Mouse (Mus musculus): ENCODE results near the gene Tmem176b.
"Not testable (repeated sequence)": the region's sequence is repeated elsewhere in the genome, so short reads cannot be mapped to it uniquely, and the experiment has no call there.

Gene Tmem176b

DNA sequence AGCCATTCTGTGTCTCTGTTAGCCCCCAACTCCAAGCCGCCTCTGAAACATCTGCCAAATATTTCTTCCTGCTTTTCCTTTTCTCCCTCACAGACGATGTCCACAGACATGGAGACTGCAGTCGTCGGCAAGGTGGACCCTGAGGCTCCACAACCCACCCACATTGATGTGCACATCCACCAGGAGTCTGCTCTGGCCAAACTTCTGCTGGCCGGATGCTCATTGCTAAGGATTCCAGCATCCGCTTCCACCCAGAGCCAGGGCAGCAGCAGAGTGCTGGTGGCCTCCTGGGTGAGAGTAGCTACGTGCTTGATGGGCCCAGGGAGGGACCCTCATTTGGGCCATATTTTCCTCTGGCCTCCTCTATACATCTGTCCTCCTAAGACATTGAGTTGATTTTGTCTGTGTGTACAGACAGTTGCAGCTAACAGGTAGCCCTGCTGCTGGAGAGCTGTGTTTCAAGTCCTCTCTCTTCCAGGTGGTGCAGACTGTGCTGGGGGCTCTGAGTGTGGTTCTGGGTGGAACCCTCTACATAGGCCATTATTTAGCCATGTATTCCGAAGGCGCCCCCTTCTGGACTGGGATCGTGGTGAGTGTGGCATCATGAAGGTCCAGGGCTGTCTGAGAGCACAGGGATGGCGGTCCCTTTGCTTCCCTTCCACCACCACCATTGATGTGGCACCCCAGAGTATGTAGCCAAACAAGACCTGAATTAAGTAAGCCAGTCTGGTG, 981 bp upstream of the Tmem176b start:
- DNase-seq (ENCODE audit: low spot score) = no peak

DNA sequence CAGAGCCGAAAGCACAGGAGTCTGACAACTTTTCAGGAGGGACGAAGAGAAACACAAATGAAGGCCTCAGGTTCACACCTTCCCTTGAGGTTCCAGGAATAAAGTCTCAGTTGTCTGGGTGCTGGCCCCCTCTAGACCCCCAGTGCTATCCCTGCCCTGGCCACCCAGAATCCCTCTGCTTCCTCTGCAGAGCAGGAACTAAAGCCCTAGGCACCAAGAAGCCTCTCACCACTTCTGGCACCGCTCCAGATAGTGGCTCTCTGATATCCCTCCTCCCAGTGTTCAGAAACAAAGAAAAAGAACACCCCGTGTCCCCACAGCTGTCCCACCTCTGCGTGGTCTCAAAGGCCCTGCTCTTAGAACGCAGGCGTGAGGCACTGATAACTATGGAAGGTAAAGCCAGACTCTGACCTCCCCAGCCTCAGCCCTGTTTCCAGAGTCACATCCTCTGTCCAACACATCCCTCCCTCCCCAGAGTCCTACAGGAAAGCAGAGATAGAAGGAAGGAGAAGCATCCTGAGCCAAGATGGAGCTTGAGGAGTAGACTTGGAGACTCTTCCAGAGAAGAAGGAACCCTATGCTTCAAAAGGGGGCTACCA, 826 bp downstream of the Tmem176b start, which contains the start of gene Tmem176a:
TSS of gene Tmem176a (plus strand) at position 549 of the 599 bp plus-strand sequence.
- no peak for DNase-seq (ENCODE audit: low spot score)

DNA sequence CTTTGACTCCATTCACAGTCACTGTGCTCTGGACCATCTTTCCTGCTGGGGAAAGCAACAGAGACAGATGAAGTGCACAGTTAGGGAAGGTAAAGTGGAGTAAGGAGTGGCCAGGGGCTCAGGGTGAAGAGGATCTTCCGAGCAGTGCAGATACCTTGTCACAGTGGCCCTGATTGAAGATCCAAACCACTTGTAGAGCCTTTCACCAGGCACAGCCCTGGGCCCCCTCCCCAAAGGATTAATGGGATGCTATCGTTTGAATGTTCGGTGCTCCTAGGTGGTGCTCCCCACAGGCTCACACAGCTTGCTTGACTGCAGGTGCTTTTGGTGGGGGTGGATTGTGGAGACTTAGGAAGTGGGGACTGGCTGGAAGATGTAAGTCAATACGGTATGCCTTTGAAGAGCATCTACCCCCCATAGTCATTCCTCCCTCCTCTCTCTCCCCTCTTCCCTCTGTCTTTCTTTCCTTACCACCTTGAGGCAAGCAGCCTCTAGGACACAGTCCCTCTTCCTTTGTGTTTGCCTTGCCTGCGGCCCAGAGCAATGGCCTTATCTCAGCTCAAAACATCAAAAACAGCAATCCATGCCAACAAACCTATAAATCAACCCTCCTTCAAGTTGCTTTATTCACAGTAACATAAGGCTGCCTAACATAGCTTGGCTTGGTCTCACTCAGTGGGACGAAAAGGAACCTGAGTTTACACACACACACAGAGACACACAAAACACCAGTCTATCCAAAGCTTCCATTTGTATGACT, 2.8 kb downstream of the Tmem176b start:
- no peak for DNase-seq (ENCODE audit: low spot score)

DNA sequence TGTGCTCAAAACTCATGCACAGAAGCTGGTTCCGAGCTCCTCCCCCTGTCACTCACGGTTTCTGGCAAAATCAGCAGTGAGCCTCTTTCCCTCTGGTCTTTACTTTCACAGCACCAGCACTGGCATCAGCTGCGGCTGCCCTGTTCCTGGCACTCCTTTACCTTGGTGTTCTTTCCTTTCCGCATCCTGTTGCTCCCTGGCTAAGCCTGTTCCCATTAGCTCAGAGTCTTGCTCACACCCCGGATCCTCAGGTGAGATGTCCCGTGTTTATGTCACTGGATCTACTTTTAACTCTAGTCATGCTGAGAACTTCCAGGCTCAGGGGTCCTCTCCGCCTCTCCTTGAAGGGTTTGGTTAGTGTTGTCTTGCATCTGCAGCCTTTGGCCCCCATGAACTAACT, 3.8 kb downstream of the Tmem176b start:
- no peak for DNase-seq (ENCODE audit: low spot score)

DNA sequence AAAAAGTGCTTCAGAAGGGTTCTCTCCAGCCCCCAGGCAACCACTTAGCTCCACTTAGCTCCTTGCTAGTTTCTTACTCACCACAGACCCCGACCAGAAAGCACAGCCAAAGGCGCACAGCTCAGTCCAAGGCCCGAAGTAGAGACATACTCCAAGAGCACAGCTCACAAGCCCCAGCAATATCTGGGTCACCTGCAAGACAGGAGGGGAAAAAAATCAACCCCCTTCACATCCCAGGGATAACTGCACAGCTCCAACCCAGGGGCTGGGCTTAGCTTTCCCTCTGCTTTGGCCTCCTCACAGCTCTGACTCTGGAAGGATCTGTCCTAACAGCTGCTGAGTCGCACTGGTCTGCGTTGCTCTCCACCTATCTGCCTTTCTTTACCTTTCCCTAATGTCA, 5.2 kb downstream of the Tmem176b start:
- DNase-seq (ENCODE audit: low spot score) = no peak

DNA sequence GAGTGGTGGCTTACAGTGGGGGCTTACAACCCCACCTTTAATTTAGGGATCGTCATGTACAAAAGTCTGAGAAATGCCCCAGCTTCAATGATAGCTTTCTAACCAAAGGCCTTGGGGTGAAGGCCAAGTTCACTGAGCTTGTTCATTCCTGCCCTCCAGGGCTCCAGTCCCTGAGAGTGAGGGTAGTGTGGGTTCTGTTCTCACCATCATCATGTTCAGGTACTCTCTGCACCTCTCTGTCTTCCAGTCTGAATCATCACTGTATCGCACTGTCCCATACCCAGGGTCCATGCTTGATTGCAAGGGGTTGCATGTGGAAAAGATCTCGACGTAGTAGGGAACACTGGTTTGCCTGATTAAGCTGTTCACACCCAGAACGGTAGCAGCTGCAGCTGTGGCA, 6.1 kb downstream of the Tmem176b start:
- DNase-seq (ENCODE audit: low spot score) = no peak

DNA sequence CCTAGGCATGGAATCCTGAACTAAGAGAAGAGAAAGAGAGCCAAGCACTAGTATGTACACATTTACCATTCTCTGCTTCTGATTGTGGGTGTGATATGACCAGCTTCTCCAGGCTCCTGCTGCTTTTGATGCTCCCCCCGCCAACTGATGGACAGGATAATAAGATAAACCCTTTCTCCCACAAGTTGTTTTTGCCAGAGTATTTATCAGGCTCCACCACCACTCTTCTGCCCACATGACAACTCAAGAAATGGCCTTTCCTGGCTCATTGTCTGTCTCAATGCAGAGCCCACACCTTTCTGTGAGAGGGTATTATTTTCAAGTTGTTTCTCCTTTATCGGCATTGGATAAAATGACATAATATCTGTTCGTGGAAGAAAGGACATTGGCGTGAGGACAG, 7.8 kb downstream of the Tmem176b start:
- no peak for DNase-seq (ENCODE audit: low spot score)

- no peak for DNase-seq (ENCODE audit: low spot score)
These were observed 8.9 kb downstream of the Tmem176b start for GRCm38 (mm10) chr6:48832426-48832825.

GRCm38 (mm10) chr6:48831141-48831540, 10.2 kb downstream of the Tmem176b start:
- no peak for DNase-seq (ENCODE audit: low spot score)

DNA sequence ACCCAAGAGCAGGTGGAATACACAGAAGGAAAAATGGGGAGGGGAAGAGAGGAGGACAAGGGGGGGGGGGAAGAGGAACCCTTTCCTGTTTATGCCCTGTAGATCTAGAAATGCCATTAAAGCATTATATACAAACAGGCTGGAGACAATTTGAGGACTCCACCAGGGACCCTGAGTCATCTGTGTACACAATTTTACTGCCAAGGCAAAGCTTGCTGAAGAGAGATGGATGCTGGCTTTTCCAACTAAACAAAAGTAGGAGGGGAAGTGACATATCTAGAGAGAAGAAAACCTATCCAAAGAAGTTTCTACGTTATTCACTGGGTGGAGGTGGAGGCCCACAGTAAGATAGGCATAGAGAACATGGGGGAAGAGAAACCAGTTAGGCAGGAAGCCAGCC, 11.1 kb downstream of the Tmem176b start:
- DNase-seq (ENCODE audit: low spot score) = no peak

- peak; percentile 15 for DNase-seq (ENCODE audit: low spot score)
These were observed 11.6 kb downstream of the Tmem176b start for GRCm38 (mm10) chr6:48829651-48830050.

- DNase-seq (ENCODE audit: low spot score) = no peak
These were observed 12.3 kb downstream of the Tmem176b start for GRCm38 (mm10) chr6:48828976-48829375.

DNA sequence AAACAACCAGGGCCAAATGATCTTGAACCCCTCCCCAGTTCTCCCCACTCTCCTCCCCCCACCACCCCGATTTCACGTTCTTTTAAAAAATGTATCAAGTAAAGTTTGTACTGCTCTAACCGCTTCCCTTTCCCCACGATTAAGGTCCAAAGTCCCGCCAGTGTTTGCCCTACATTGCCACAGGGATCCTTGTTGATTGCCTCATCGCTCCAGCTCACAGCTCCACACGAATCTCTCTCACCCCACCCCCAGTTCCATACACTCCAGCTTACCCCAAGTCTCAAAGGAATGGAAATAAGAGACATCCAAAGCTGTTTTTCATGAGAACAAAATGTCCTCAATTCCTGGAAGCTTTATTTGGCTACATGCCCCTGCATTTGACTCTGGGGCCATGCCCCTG, 16.3 kb downstream of the Tmem176b start:
- no peak for DNase-seq (ENCODE audit: low spot score)

- DNase-seq (ENCODE audit: low spot score) = not testable (repeated sequence)
These were observed 19.1 kb downstream of the Tmem176b start for GRCm38 (mm10) chr6:48821991-48822785.

GRCm38 (mm10) chr6:48817815-48818214, 23.5 kb downstream of the Tmem176b start:
- peak; percentile 74 for DNase-seq (ENCODE audit: low spot score)

- no peak for DNase-seq (ENCODE audit: low spot score)
These were observed 26.3 kb downstream of the Tmem176b start for GRCm38 (mm10) chr6:48815013-48815412.

- no peak for DNase-seq (ENCODE audit: low spot score)
These were observed 31.6 kb downstream of the Tmem176b start for GRCm38 (mm10) chr6:48809494-48810219.

- no peak for DNase-seq (ENCODE audit: low spot score)
These were observed 34.5 kb downstream of the Tmem176b start for GRCm38 (mm10) chr6:48806746-48807145.

DNA sequence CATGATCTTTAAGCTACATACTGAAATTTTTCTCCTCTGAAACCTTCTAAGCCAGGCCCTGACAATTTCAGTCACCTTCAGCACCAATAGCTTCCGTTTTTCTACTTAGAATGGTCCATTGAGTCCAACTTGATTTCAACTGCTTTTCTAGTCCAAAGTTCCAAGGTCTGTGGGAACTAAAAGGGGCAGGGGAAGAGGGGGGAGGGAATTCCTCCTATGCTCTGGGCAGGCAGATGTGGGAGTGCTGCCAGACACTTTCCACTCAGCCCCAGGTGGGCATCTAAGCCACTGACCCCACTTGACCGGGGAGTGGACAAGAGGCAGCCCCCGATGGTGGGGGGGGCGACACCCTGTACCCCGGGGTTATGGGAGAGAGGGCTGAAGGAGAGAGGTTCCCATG, 37.0 kb downstream of the Tmem176b start:
- DNase-seq (ENCODE audit: low spot score) = no peak

GRCm38 (mm10) chr6:48803406-48804051, 37.8 kb downstream of the Tmem176b start:
- DNase-seq (ENCODE audit: low spot score) = peak; percentile 5

- peak; percentile 73 for DNase-seq (ENCODE audit: low spot score)
These were observed 39.4 kb downstream of the Tmem176b start for GRCm38 (mm10) chr6:48801897-48802296.
